Mouse (Mus musculus) ES-E14 (cell line): ENCODE measurements around the gene Nfkb1. TPM values are rescaled to one million over a fixed set of nuclear protein-coding genes. Genes with fewer than 3 reads are reported as not detected.
A peak's percentile ranks its signal among the peaks of the same experiment; 100 is the strongest.

ENCODE experiments used
- DNase-seq: peaks from one replicate; pipeline ENCODE4 v3.0.0-alpha.2; 2013; ENCODE audit warnings: low read depth, low spot score
- H3K27ac ChIP-seq: 2 replicates; pipeline ENCODE4 v1.5.1; 2012; ENCODE audit warnings: low read depth, mild to moderate bottlenecking, low read length, moderate library complexity, mixed read lengths; ENCODE audit not compliant: poor library complexity, insufficient read depth, severe bottlenecking
- H3K36me3 ChIP-seq: 2 replicates; pipeline ENCODE4 v1.6.1; 2012; ENCODE audit warnings: mild to moderate bottlenecking, low read length, moderate library complexity, mixed read lengths; ENCODE audit not compliant: control insufficient read depth, poor library complexity, insufficient read depth, severe bottlenecking
- H3K4me1 ChIP-seq, 2 experiments: fragments of 150-350 bp in 1 of 2; sonication (generic) in 1 of 2; 2 replicates each; pipeline ENCODE4 v1.6.1; 2012; ENCODE audit warnings: low read length in 2 of 2, mild to moderate bottlenecking in 1 of 2, mixed read lengths in 1 of 2; ENCODE audit not compliant: control insufficient read depth in 2 of 2, insufficient read depth in 2 of 2, poor library complexity in 1 of 2
- H3K4me3 ChIP-seq, 2 experiments: fragments of 150-350 bp in 1 of 2; sonication (generic) in 1 of 2; 2 replicates each; pipeline ENCODE4 v1.5.1; 2012; ENCODE audit warnings: low read length in 2 of 2, low read depth in 1 of 2, mild to moderate bottlenecking in 1 of 2, mixed read lengths in 1 of 2; ENCODE audit not compliant: insufficient read depth in 1 of 2, poor library complexity in 1 of 2, severe bottlenecking in 1 of 2
- H3K9ac ChIP-seq: 2 replicates; pipeline ENCODE4 v1.6.1; 2012; ENCODE audit warnings: low read depth, mild to moderate bottlenecking, low read length, mixed read lengths; ENCODE audit not compliant: poor library complexity, insufficient read depth, severe bottlenecking
- H3K9me3 ChIP-seq: fragments of 150-350 bp; sonication (generic); 2 replicates; pipeline ENCODE4 v1.6.1; 2012; ENCODE audit warnings: low read depth, mild to moderate bottlenecking, low read length; ENCODE audit not compliant: control insufficient read depth, insufficient read depth
- CHD2 ChIP-seq: IDR thresholded peaks from 2 replicates; pipeline ENCODE4 v1.6.1; 2014; ENCODE audit warnings: mild to moderate bottlenecking, low read depth, low read length, inconsistent platforms
- HCFC1 ChIP-seq: IDR thresholded peaks from 2 replicates; pipeline ENCODE4 v1.6.1; 2012; ENCODE audit warnings: low read length, inconsistent platforms, borderline replicate concordance; ENCODE audit not compliant: insufficient read depth
- MAFK ChIP-seq: IDR thresholded peaks from 2 replicates; pipeline ENCODE4 v1.6.1; 2014; ENCODE audit warnings: mild to moderate bottlenecking, low read depth, low read length, inconsistent platforms; ENCODE audit not compliant: insufficient read depth
- ZC3H11A ChIP-seq: IDR thresholded peaks from 2 replicates; pipeline ENCODE4 v1.6.1; 2012; ENCODE audit warnings: low read depth, mild to moderate bottlenecking, inconsistent platforms, low read length, borderline replicate concordance
- ZNF384 ChIP-seq: IDR thresholded peaks from 2 replicates; pipeline ENCODE4 v1.6.1; 2012; ENCODE audit warnings: low read depth, low read length, inconsistent platforms
- in situ Hi-C, 2 experiments: fragments of 600-800 bp; cut with MboI; formaldehyde crosslinking; loops; one replicate each; pipeline ENCODE4 v1.15.1; 2025; ENCODE audit warnings: low sequenced_read_pairs in 2 of 2, inconsistent platforms in 1 of 2; ENCODE audit not compliant: unreplicated experiment in 2 of 2
- total RNA-seq: library from RNA; depleted of rRNA; stranded (reverse); fragments of 300-350 nt; gene quantifications from 2 replicates; pipeline ENCODE4 v1.2.3, GENCODE M21; 2012

The Nfkb1 gene
- total RNA-seq, 1 experiment, result 35.0 TPM

- in situ Hi-C loops, result no loop called here
- H3K4me1 ChIP-seq, result peaks cover 1 to 8% of the 10 kb centered on the region in 2 experiments; a peak in 2 of 4 replicates
- H3K9me3 ChIP-seq, result no peaks in the 10 kb centered on the region
- H3K9ac ChIP-seq, result no peak overlapping the region
- H3K36me3 ChIP-seq, result peaks cover 9% of the 10 kb centered on the region; the same call in 1 of the 2 replicates
- H3K4me3 ChIP-seq, result no peak overlapping the region
- H3K27ac ChIP-seq, result no peak overlapping the region
- TF ChIP-seq MAFK, result no peak
- TF ChIP-seq HCFC1, result no peak
- no peak for TF ChIP-seq ZC3H11A
- TF ChIP-seq CHD2, result no peak
- TF ChIP-seq ZNF384, result no peak
- no peak for DNase-seq
Observed at GRCm38 (mm10) chr3:135592011-135592410, 99.3 kb downstream of the Nfkb1 start.

DNA sequence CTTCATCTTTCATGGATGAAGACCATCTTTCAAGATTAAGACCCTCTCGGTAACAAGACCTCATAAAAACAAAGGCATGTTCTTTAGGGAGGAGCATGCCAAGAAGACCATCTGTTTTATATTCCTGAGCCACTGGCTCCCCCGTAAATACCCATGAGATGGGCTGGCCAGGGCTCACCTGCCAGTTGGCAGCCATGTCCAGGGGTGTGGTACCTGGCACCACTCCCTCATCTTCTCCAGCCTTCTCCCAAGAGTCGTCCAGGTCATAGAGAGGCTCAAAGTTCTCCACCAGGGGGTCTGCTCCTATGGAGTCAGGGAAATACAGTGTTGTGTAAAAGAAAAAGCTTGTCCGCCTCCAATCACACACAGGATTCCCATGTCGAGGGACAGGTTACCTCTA lies 100.0 kb downstream of the Nfkb1 start:
- peaks cover 5 to 7% of the 10 kb centered on the region in 2 experiments; a peak in 3 of 4 replicates for H3K4me1 ChIP-seq
- no peaks in the 10 kb centered on the region for H3K9me3 ChIP-seq
- H3K27ac ChIP-seq, result no peak overlapping the region
- H3K4me3 ChIP-seq, result no peak overlapping the region
- no peak for DNase-seq
- peaks cover 9% of the 10 kb centered on the region; the same call in 1 of the 2 replicates for H3K36me3 ChIP-seq
- in situ Hi-C loops, result no loop called here
- TF ChIP-seq ZC3H11A (no peak), ZNF384 (no peak), MAFK (no peak), CHD2 (no peak), HCFC1 (no peak)
- H3K9ac ChIP-seq, result no peak overlapping the region

- Histone ChIP-seq H3K4me3 (no peak overlapping the region), H3K36me3 (peaks cover 9% of the 10 kb centered on the region; the same call in 1 of the 2 replicates)
- TF ChIP-seq MAFK, result no peak
- TF ChIP-seq HCFC1, result no peak
- TF ChIP-seq ZNF384, result no peak
- no peak for TF ChIP-seq ZC3H11A
- no peak for TF ChIP-seq CHD2
Observed at GRCm38 (mm10) chr3:135590471-135590870, 100.9 kb downstream of the Nfkb1 start.

DNA sequence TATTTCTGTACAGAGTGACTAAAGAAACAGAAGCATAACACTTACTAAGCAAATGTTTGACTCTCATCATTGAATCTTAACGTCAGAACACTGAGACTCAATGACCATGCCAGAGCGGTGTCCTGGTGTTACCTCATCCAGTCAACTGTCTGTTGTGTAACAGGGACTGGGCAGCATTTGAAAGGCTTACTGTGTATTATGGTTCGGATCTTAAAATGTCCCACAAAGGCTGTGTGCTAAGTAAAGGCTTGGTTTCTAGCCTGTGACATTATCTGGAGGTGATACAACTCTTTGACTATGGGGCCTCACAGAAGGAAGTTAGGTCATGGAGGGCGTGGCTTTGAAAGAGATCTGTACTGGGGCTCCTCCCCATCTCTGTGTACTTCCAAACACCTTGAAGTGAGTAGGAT lies 104.9 kb downstream of the Nfkb1 start:
- in situ Hi-C loops, result no loop called here
- no peak overlapping the region for H3K9ac ChIP-seq
- peaks cover 8 to 17% of the 10 kb centered on the region in 2 experiments; a peak in 3 of 4 replicates for H3K4me1 ChIP-seq
- H3K4me3 ChIP-seq, result no peak overlapping the region
- TF ChIP-seq MAFK (no peak), ZC3H11A (no peak), ZNF384 (no peak), HCFC1 (no peak), CHD2 (no peak)
- H3K27ac ChIP-seq, result no peak overlapping the region
- no peak for DNase-seq
- no peaks in the 10 kb centered on the region for H3K9me3 ChIP-seq
- H3K36me3 ChIP-seq, result peaks cover 9% of the 10 kb centered on the region; the same call in 1 of the 2 replicates

More at GRCm38 (mm10) chr3:135590471-135590870, 100.9 kb downstream of the Nfkb1 start:
- no peak for DNase-seq
- in situ Hi-C loops, result no loop called here
- Histone ChIP-seq H3K27ac (no peak overlapping the region), H3K9me3 (no peaks in the 10 kb centered on the region), H3K4me1 (peaks cover 5 to 9% of the 10 kb centered on the region in 2 experiments; a peak in 3 of 4 replicates), H3K9ac (no peak overlapping the region)

DNA sequence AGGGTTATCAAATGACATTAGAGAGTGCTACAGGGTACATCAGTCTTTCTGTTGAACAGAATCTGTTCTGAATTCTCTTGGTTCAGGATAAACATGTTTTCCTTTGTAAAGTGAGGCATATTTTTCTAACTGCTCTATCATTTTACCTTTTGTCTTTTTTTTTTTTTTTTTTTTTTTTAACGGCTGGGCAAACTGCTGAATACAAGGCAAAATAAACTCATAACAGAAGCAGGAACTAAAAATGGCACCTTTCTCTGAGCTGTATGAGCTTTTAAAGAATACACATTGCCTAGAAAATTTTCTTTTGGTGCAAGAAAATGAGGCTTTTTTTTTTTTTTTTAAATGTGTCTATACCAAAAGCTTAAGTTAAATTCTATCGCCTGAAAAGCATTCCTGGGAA lies 105.3 kb downstream of the Nfkb1 start:
- H3K9ac ChIP-seq, result no peak overlapping the region

More for the DNA sequence above, 105.3 kb downstream of the Nfkb1 start:
- peaks cover 9% of the 10 kb centered on the region; the same call in 1 of the 2 replicates for H3K36me3 ChIP-seq
- no peak overlapping the region for H3K4me3 ChIP-seq
- no peak overlapping the region for H3K27ac ChIP-seq
- no peaks in the 10 kb centered on the region for H3K9me3 ChIP-seq
- TF ChIP-seq HCFC1, result no peak
- peak; percentile 55; the same call in 1 of the 2 replicates for TF ChIP-seq ZNF384
- in situ Hi-C loops, result no loop called here
- peaks cover 9 to 21% of the 10 kb centered on the region in 2 experiments; a peak in 3 of 4 replicates for H3K4me1 ChIP-seq
- DNase-seq, result no peak
